Mouse (Mus musculus) urinary bladder, adult 2 months (tissue): ENCODE data around the gene Atp6v1e2. TPM values are rescaled to one million over a fixed set of nuclear protein-coding genes. Genes with fewer than 3 reads are reported as not detected.

Experiments used
- DNase-seq: peaks from one replicate; pipeline ENCODE4 v3.0.0; 2022; ENCODE audit warnings: low spot score
- polyA plus RNA-seq: library from polyadenylated mRNA; depleted of rRNA; stranded (reverse); fragments of >200 nt; gene quantifications from 2 replicates; pipeline ENCODE4 v1.2.3, GENCODE M21; 2012; rRNA removed

The Atp6v1e2 gene
- polyA plus RNA-seq: not detected in 2 replicates

- DNase-seq: no peak
Observed at GRCm38 (mm10) chr17:86947840-86948796, at the start of gene Atp6v1e2. Gene Atp6v1e2 (minus strand): TSS chr17:86947897.

GRCm38 (mm10) chr17:86997323-86997722, 49.6 kb upstream of the Atp6v1e2 start:
- DNase-seq: no peak

GRCm38 (mm10) chr17:86991306-86991705, 43.6 kb upstream of the Atp6v1e2 start:
- no peak for DNase-seq

GRCm38 (mm10) chr17:86988601-86989184, 41.0 kb upstream of the Atp6v1e2 start:
- no peak for DNase-seq

GRCm38 (mm10) chr17:86988161-86988560, 40.5 kb upstream of the Atp6v1e2 start:
- DNase-seq: no peak

- no peak for DNase-seq
Observed at GRCm38 (mm10) chr17:86986449-86987138, 38.9 kb upstream of the Atp6v1e2 start.

- no peak for DNase-seq
Observed at GRCm38 (mm10) chr17:86982497-86982896, 34.8 kb upstream of the Atp6v1e2 start.

- no peak for DNase-seq
Observed at GRCm38 (mm10) chr17:86981701-86982100, 34.0 kb upstream of the Atp6v1e2 start.

- no peak for DNase-seq
Observed at GRCm38 (mm10) chr17:86981205-86981604, 33.5 kb upstream of the Atp6v1e2 start.

- no peak for DNase-seq
Observed at GRCm38 (mm10) chr17:86978496-86978895, 30.8 kb upstream of the Atp6v1e2 start.

GRCm38 (mm10) chr17:86976387-86976786, 28.7 kb upstream of the Atp6v1e2 start:
- DNase-seq: no peak

- DNase-seq: no peak
Observed at GRCm38 (mm10) chr17:86973097-86973496, 25.4 kb upstream of the Atp6v1e2 start.

- no peak for DNase-seq
Observed at GRCm38 (mm10) chr17:86971860-86972259, 24.2 kb upstream of the Atp6v1e2 start.

- no peak for DNase-seq
Observed at GRCm38 (mm10) chr17:86971036-86971435, 23.3 kb upstream of the Atp6v1e2 start.

GRCm38 (mm10) chr17:86970026-86970750, 22.5 kb upstream of the Atp6v1e2 start:
- DNase-seq: no peak

GRCm38 (mm10) chr17:86969582-86969981, 21.9 kb upstream of the Atp6v1e2 start:
- no peak for DNase-seq

GRCm38 (mm10) chr17:86968581-86968980, 20.9 kb upstream of the Atp6v1e2 start:
- DNase-seq: no peak

GRCm38 (mm10) chr17:86967536-86968525, 20.1 kb upstream of the Atp6v1e2 start:
- DNase-seq: no peak

- DNase-seq: no peak
Observed at GRCm38 (mm10) chr17:86967048-86967447, 19.4 kb upstream of the Atp6v1e2 start.

GRCm38 (mm10) chr17:86966040-86966439, 18.3 kb upstream of the Atp6v1e2 start:
- DNase-seq: no peak
